Mouse (Mus musculus): ENCODE data around the gene Cyp21a1. TPM values are rescaled to one million over a fixed set of nuclear protein-coding genes. Genes with fewer than 3 reads are reported as not detected.

Cyp21a1 gene
- polyA plus RNA-seq, 1 experiment from 2014 or later, result 0.24 TPM

DNA sequence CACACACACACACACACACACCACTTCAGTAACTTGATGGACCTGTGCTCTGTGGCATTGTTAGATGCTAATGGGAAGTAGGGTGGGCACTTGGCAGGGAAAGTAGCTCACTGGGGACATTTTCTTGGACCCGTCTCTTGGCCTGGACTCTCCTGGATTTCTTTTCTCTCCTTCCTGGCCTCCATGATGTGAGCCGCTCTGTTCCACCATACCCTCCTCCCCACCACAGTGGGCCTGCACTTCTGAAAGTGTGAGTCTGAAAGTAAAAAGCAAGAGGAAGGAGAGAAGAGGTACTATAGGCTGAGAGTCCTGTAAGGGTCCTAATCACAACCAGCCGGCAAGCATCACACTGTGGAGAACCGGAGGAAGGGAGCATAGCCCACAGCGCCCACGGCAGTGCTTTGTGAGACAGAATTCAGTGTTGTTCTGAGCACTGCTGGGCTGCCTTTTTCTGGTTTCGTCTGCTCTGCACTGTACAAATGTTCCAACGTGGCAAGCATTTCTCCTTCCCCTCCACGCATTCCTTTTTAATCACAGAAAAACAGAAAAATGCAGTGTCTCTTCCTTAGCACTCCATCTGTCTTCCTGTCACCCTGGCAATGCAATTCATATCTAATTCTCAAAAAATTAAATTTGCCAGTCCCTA lies 26.6 kb downstream of the Cyp21a1 start:
- Histone ChIP-seq H3K4me1 (replicated peaks) (no peaks in the 10 kb centered on the region; the same call in 1 of the 2 replicates), H3K27me3 (no peaks in the 10 kb centered on the region), H3K36me3 (replicated peaks) (no peaks in the 10 kb centered on the region), H3K27ac (replicated peaks) (no peak overlapping the region), H3K9ac (no peak overlapping the region), H3K4me2 (no peak overlapping the region), H3K4me3 (replicated peaks) (no peak overlapping the region), H3K9me3 (replicated peaks) (no peaks in the 10 kb centered on the region)
- 61% methylated on average over 9 of the region's 9 CpGs for WGBS (ENCODE audit: insufficient replicate concordance)
- ATAC-seq (ENCODE audit: insufficient read depth), result no peak

DNA sequence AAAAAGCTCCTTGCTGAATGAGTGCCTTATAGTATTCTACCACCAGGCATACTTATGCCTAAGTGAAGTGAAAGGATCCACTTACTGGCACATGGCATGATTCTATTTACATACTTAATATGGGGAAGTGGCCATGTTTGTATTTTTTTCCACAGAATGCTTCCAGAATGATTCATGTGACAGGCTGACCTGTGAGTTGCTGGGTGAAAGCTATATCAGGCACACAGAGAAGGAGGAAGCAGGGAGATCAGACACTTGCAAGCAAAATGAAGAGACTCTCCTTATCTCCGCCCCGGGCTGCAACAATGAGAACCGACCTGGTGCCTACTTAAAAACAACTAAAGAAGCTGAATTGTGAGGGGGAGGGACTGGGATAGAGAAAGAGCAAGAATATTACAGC lies 42.9 kb downstream of the Cyp21a1 start:
- Histone ChIP-seq H3K27me3 (no peaks in the 10 kb centered on the region), H3K4me1 (replicated peaks) (no peaks in the 10 kb centered on the region), H3K4me3 (replicated peaks) (no peak overlapping the region), H3K36me3 (replicated peaks) (no peaks in the 10 kb centered on the region), H3K9ac (no peak overlapping the region), H3K9me3 (replicated peaks) (no peaks in the 10 kb centered on the region), H3K4me2 (no peak overlapping the region), H3K27ac (replicated peaks) (no peak overlapping the region)
- ATAC-seq (ENCODE audit: insufficient read depth), result no peak
- WGBS (ENCODE audit: insufficient replicate concordance), result 50% methylated on average over 3 of the region's 3 CpGs

Small RNAs within 50 kb of the gene (microRNA-seq; reads per million reads assigned to microRNA genes)
- not detected for gene Gm27471
- gene Mir6970, result not detected
- 4.3 reads per million, percentile 13 among the genes with 10 or more reads in this experiment for gene Mir6971

Other genes with a start within 250 kb of the Cyp21a1 start
- gene Notch4, start 240.3 kb downstream of the Cyp21a1 start, polyA plus RNA-seq (2015; fragmentation: Nextera tagmentation; extraction: Ambion mirVana), result 0.64 and 0.75 TPM in 2 replicates
- gene Gpsm3, start 214.8 kb downstream of the Cyp21a1 start, polyA plus RNA-seq (2015; fragmentation: Nextera tagmentation; extraction: Ambion mirVana), result 14.9 and 17.6 TPM in 2 replicates
- gene Pbx2, start 213.3 kb downstream of the Cyp21a1 start, polyA plus RNA-seq (2015; fragmentation: Nextera tagmentation; extraction: Ambion mirVana), result 2.4 and 2.8 TPM in 2 replicates
- 0.70 and 0.88 TPM in 2 replicates for gene Ager, start 206.7 kb downstream of the Cyp21a1 start, polyA plus RNA-seq (2015; fragmentation: Nextera tagmentation; extraction: Ambion mirVana)
- 88.4 and 106 TPM in 2 replicates for gene Rnf5, start 200.9 kb downstream of the Cyp21a1 start, polyA plus RNA-seq (2015; fragmentation: Nextera tagmentation; extraction: Ambion mirVana)
- gene Agpat1, start 200.3 kb downstream of the Cyp21a1 start, polyA plus RNA-seq (2015; fragmentation: Nextera tagmentation; extraction: Ambion mirVana), result 21.1 and 23.6 TPM in 2 replicates
- 0.20 and 0.33 TPM in 2 replicates for gene Egfl8, start 188.6 kb downstream of the Cyp21a1 start, polyA plus RNA-seq (2015; fragmentation: Nextera tagmentation; extraction: Ambion mirVana)
- 10.7 and 10.8 TPM in 2 replicates for gene Ppt2, start 176.1 kb downstream of the Cyp21a1 start, polyA plus RNA-seq (2015; fragmentation: Nextera tagmentation; extraction: Ambion mirVana)
- not detected in 2 replicates for gene Prrt1, start 175.0 kb downstream of the Cyp21a1 start, polyA plus RNA-seq (2015; fragmentation: Nextera tagmentation; extraction: Ambion mirVana)
- gene Fkbpl, start 159.8 kb downstream of the Cyp21a1 start, polyA plus RNA-seq (2015; fragmentation: Nextera tagmentation; extraction: Ambion mirVana), result 4.0 and 5.0 TPM in 2 replicates
- gene Atf6b, start 157.4 kb downstream of the Cyp21a1 start, polyA plus RNA-seq (2015; fragmentation: Nextera tagmentation; extraction: Ambion mirVana), result 19.9 and 21.2 TPM in 2 replicates
- gene Tnxb, start 134.0 kb downstream of the Cyp21a1 start, polyA plus RNA-seq (2015; fragmentation: Nextera tagmentation; extraction: Ambion mirVana), result 0.17 and 0.20 TPM in 2 replicates
- 9.8 and 17.1 TPM in 2 replicates for gene C4b, start 60.7 kb downstream of the Cyp21a1 start, polyA plus RNA-seq (2015; fragmentation: Nextera tagmentation; extraction: Ambion mirVana)
- gene Stk19, start 32.4 kb upstream of the Cyp21a1 start, polyA plus RNA-seq (2015; fragmentation: Nextera tagmentation; extraction: Ambion mirVana), result 12.0 and 14.1 TPM in 2 replicates
- 29.8 and 31.2 TPM in 2 replicates for gene Dxo, start 32.5 kb upstream of the Cyp21a1 start, polyA plus RNA-seq (2015; fragmentation: Nextera tagmentation; extraction: Ambion mirVana)
- gene Skiv2l, start 45.6 kb upstream of the Cyp21a1 start, polyA plus RNA-seq (2015; fragmentation: Nextera tagmentation; extraction: Ambion mirVana), result 24.5 and 29.2 TPM in 2 replicates
- gene Nelfe, start 45.8 kb upstream of the Cyp21a1 start, polyA plus RNA-seq (2015; fragmentation: Nextera tagmentation; extraction: Ambion mirVana), result 45.6 and 46.7 TPM in 2 replicates
- gene Cfb, start 58.0 kb upstream of the Cyp21a1 start, polyA plus RNA-seq (2015; fragmentation: Nextera tagmentation; extraction: Ambion mirVana), result 281 and 374 TPM in 2 replicates
- 0.41 and 0.64 TPM in 2 replicates for gene Zbtb12, start 74.9 kb upstream of the Cyp21a1 start, polyA plus RNA-seq (2015; fragmentation: Nextera tagmentation; extraction: Ambion mirVana)
- gene Gm20547, start 77.5 kb upstream of the Cyp21a1 start, polyA plus RNA-seq (2015; fragmentation: Nextera tagmentation; extraction: Ambion mirVana), result 0.07 TPM in 1 of 2 replicates, not detected in the other
- gene C2, start 93.7 kb upstream of the Cyp21a1 start, polyA plus RNA-seq (2015; fragmentation: Nextera tagmentation; extraction: Ambion mirVana), result 25.2 and 26.5 TPM in 2 replicates
- gene Ehmt2, start 93.9 kb upstream of the Cyp21a1 start, polyA plus RNA-seq (2015; fragmentation: Nextera tagmentation; extraction: Ambion mirVana), result 14.6 and 15.1 TPM in 2 replicates
- gene Slc44a4, start 109.9 kb upstream of the Cyp21a1 start, polyA plus RNA-seq (2015; fragmentation: Nextera tagmentation; extraction: Ambion mirVana), result 3.0 and 3.1 TPM in 2 replicates
- 17.1 and 19.8 TPM in 2 replicates for gene Neu1, start 126.7 kb upstream of the Cyp21a1 start, polyA plus RNA-seq (2015; fragmentation: Nextera tagmentation; extraction: Ambion mirVana)
- 0.06 and 0.14 TPM in 2 replicates for gene Hspa1b, start 154.7 kb upstream of the Cyp21a1 start, polyA plus RNA-seq (2015; fragmentation: Nextera tagmentation; extraction: Ambion mirVana)
- 0.32 TPM in 1 of 2 replicates, not detected in the other for gene Gm20481, start 165.4 kb upstream of the Cyp21a1 start, polyA plus RNA-seq (2015; fragmentation: Nextera tagmentation; extraction: Ambion mirVana)
- gene Hspa1a, start 167.6 kb upstream of the Cyp21a1 start, polyA plus RNA-seq (2015; fragmentation: Nextera tagmentation; extraction: Ambion mirVana), result 0.96 and 1.6 TPM in 2 replicates
- 0.25 and 0.31 TPM in 2 replicates for gene Hspa1l, start 168.1 kb upstream of the Cyp21a1 start, polyA plus RNA-seq (2015; fragmentation: Nextera tagmentation; extraction: Ambion mirVana)
- 120 and 123 TPM in 2 replicates for gene Lsm2, start 177.3 kb upstream of the Cyp21a1 start, polyA plus RNA-seq (2015; fragmentation: Nextera tagmentation; extraction: Ambion mirVana)
- gene Vars, start 196.4 kb upstream of the Cyp21a1 start, polyA plus RNA-seq (2015; fragmentation: Nextera tagmentation; extraction: Ambion mirVana), result 99.0 and 133 TPM in 2 replicates
- 0.09 and 0.12 TPM in 2 replicates for gene Vwa7, start 212.0 kb upstream of the Cyp21a1 start, polyA plus RNA-seq (2015; fragmentation: Nextera tagmentation; extraction: Ambion mirVana)
- gene Sapcd1, start 223.5 kb upstream of the Cyp21a1 start, polyA plus RNA-seq (2015; fragmentation: Nextera tagmentation; extraction: Ambion mirVana), result 2.2 and 2.3 TPM in 2 replicates
- gene Msh5, start 242.2 kb upstream of the Cyp21a1 start, polyA plus RNA-seq (2015; fragmentation: Nextera tagmentation; extraction: Ambion mirVana), result 3.4 and 4.3 TPM in 2 replicates
- gene Clic1, start 245.4 kb upstream of the Cyp21a1 start, polyA plus RNA-seq (2015; fragmentation: Nextera tagmentation; extraction: Ambion mirVana), result 120 and 122 TPM in 2 replicates

Measured in liver, embryonic 15.5 days (tissue).